Mouse (Mus musculus): ENCODE data around the gene Mrm3. TPM values are rescaled to one million over a fixed set of nuclear protein-coding genes. Genes with fewer than 3 reads are reported as not detected.

Gene Mrm3
- polyA plus RNA-seq, 1 experiment: 17.8 TPM

DNA sequence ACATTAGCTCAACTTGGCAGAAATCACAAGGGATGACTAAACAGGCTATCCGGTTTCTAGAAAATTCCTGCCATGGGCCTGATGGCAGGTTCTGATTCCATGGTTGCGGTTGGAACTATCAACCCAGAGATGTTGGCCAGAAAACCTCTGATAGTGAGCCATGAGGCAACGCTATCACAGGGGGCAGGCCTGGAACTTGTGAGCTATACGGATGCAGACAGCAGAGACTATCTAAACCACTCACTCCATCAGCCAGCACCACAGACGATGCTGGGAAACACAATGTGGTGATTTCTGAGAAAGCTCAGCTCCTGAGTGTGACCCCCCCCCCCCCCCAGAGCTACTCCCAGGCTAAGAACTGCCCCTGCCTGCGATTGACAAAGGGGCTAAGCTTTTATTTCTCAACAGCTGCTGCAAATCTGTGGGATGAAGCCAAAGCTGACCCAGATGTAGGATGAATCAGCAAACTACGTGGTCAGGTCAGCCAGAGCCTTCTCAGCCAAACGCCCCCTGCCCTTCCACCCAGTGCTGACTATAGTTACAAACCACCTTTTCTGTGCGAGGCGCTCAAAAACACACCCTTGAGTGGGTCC is 43.1 kb downstream of the Mrm3 start:
- Histone ChIP-seq H3ac (ENCODE audit: control insufficient read depth, insufficient read length) (no peak overlapping the region), H3K27me3 (ENCODE audit: control insufficient read depth, insufficient read depth, insufficient read length) (no peaks in the 10 kb centered on the region), H3K4me2 (ENCODE audit: low read depth) (peak overlapping the region; percentile 79), H3K4me3 (no peak overlapping the region), H3K79me2 (ENCODE audit: control insufficient read depth, insufficient read depth) (peaks cover 45% of the 10 kb centered on the region), H3K36me3 (ENCODE audit: control insufficient read depth, insufficient read depth) (no peaks in the 10 kb centered on the region)
- TF ChIP-seq TCF12 (IDR thresholded peaks at IDR 0.05; ENCODE audit: insufficient read depth, poor library complexity, severe bottlenecking) (peak; percentile 22), SRF (IDR thresholded peaks at IDR 0.05; ENCODE audit: control insufficient read depth, insufficient read length, low read depth) (no peak), MYOG (IDR thresholded peaks at IDR 0.05; ENCODE audit: control insufficient read depth in 1 of 3, insufficient read depth in 1 of 3, insufficient read length in 2 of 3, low read depth in 2 of 3) (peak in 1 of 3 experiments; percentile 1), MAX (IDR thresholded peaks at IDR 0.05; ENCODE audit: low read depth) (no peak), POLR2AphosphoS2 (IDR thresholded peaks at IDR 0.05; ENCODE audit: insufficient read length, low read depth) (no peak), POLR2A (IDR thresholded peaks at IDR 0.05; ENCODE audit: insufficient read length, low read depth) (no peak), USF1 (IDR thresholded peaks at IDR 0.05; ENCODE audit: low read depth) (no peak), REST (IDR thresholded peaks at IDR 0.05; ENCODE audit: insufficient read depth, insufficient read length) (no peak), TCF3 (IDR thresholded peaks at IDR 0.05; ENCODE audit: insufficient read length, low read depth) (no peak), E2F4 (IDR thresholded peaks at IDR 0.05; ENCODE audit: insufficient read depth) (no peak), MYOD1 (IDR thresholded peaks at IDR 0.05; ENCODE audit: control insufficient read depth in 1 of 3, insufficient read length in 2 of 3, low read depth in 2 of 3) (peak in 2 of 3 experiments; percentile 48 to 70), CEBPB (IDR thresholded peaks at IDR 0.05; ENCODE audit: insufficient read depth, poor library complexity, severe bottlenecking) (peak; percentile 78)

DNA sequence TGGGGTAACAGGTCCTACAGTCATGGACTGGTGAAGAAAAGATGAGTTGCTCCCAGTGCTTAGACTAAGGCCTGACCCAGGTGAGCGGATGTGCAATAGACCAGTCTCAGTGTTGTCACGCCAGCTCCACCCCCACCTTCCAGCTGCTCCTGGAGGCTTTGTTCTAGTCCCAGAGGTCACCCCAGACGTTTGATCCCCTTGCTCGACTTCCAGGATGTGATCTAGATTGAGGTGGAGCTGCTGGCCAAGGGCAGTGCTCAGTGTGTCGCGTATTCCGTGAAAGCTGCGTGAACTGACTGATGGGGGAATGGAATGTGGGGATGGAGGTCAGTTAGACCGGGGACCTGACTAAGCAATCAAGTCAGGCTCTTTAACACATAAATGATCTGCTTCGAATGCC is 43.8 kb downstream of the Mrm3 start:
- TF ChIP-seq CEBPB (IDR thresholded peaks at IDR 0.05; ENCODE audit: insufficient read depth, poor library complexity, severe bottlenecking) (no peak), SRF (IDR thresholded peaks at IDR 0.05; ENCODE audit: control insufficient read depth, insufficient read length, low read depth) (no peak), MYOD1 (IDR thresholded peaks at IDR 0.05; ENCODE audit: control insufficient read depth in 1 of 3, insufficient read length in 2 of 3, low read depth in 2 of 3) (peak in 1 of 3 experiments; percentile 32)
- Histone ChIP-seq H3K36me3 (ENCODE audit: control insufficient read depth, insufficient read depth) (no peaks in the 10 kb centered on the region), H3K4me3 (no peak overlapping the region), H3K4me2 (ENCODE audit: low read depth) (peak overlapping the region; percentile 79), H3K27me3 (ENCODE audit: control insufficient read depth, insufficient read depth, insufficient read length) (no peaks in the 10 kb centered on the region), H3ac (ENCODE audit: control insufficient read depth, insufficient read length) (no peak overlapping the region), H3K79me2 (ENCODE audit: control insufficient read depth, insufficient read depth) (peaks cover 52% of the 10 kb centered on the region)

DNA sequence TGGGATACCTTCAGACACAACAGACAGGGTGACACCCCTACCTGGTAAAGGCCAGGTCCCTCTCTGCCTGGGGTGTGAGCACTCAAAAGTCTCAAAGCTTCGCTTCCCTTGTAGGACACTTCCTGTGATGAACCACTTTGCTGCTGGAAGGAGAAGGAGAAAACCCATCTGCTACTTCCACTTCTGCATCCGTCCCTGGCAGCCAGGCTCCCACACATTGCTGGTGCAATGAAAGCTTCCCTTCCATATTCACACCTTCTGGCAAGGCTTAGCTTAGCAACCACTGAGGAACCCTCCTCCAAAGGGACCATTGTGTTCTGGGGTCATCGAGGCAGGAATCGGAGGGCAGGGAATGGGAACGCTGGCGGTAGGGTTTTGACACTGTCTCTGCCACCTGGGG is 45.1 kb downstream of the Mrm3 start:
- no peaks in the 10 kb centered on the region for H3K27me3 ChIP-seq (ENCODE audit: control insufficient read depth, insufficient read depth, insufficient read length)
- TF ChIP-seq MAX (IDR thresholded peaks at IDR 0.05; ENCODE audit: low read depth) (no peak), MYOG (IDR thresholded peaks at IDR 0.05; ENCODE audit: control insufficient read depth in 1 of 3, insufficient read depth in 1 of 3, insufficient read length in 2 of 3, low read depth in 2 of 3) (no peak), CEBPB (IDR thresholded peaks at IDR 0.05; ENCODE audit: insufficient read depth, poor library complexity, severe bottlenecking) (no peak), TCF12 (IDR thresholded peaks at IDR 0.05; ENCODE audit: insufficient read depth, poor library complexity, severe bottlenecking) (no peak), REST (IDR thresholded peaks at IDR 0.05; ENCODE audit: insufficient read depth, insufficient read length) (no peak), USF1 (IDR thresholded peaks at IDR 0.05; ENCODE audit: low read depth) (no peak), POLR2AphosphoS2 (IDR thresholded peaks at IDR 0.05; ENCODE audit: insufficient read length, low read depth) (no peak), TCF3 (IDR thresholded peaks at IDR 0.05; ENCODE audit: insufficient read length, low read depth) (no peak), POLR2A (IDR thresholded peaks at IDR 0.05; ENCODE audit: insufficient read length, low read depth) (no peak), SRF (IDR thresholded peaks at IDR 0.05; ENCODE audit: control insufficient read depth, insufficient read length, low read depth) (no peak), E2F4 (IDR thresholded peaks at IDR 0.05; ENCODE audit: insufficient read depth) (no peak), MYOD1 (IDR thresholded peaks at IDR 0.05; ENCODE audit: control insufficient read depth in 1 of 3, insufficient read length in 2 of 3, low read depth in 2 of 3) (no peak)
- no peaks in the 10 kb centered on the region for H3K36me3 ChIP-seq (ENCODE audit: control insufficient read depth, insufficient read depth)
- H3ac ChIP-seq (ENCODE audit: control insufficient read depth, insufficient read length): no peak overlapping the region
- no peak overlapping the region for H3K4me3 ChIP-seq
- H3K79me2 ChIP-seq (ENCODE audit: control insufficient read depth, insufficient read depth): peaks cover 52% of the 10 kb centered on the region
- H3K4me2 ChIP-seq (ENCODE audit: low read depth): no peak overlapping the region

DNA sequence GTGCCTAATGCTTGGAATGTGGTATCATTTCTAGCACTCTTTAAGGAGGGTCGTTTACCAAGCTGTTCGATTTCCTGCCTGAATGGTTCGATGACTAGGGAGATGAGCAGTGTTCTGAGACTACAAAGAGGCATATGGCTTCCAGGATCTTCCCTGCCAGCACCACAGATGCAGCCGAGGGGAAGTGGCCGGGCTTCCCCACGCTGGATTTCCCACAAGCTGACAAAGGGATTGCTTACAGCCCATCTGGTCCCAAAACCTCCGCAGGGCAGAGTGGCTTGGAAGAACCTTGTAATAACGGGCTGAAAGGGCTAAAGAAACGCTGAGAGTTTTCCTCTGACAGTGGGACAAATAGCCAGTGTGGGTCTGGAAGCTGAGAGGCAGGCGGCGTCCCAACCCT is 46.9 kb downstream of the Mrm3 start:
- TF ChIP-seq TCF3 (IDR thresholded peaks at IDR 0.05; ENCODE audit: insufficient read length, low read depth): no peak
- no peak for TF ChIP-seq MAX (IDR thresholded peaks at IDR 0.05; ENCODE audit: low read depth)
- no peak for TF ChIP-seq MYOG (IDR thresholded peaks at IDR 0.05; ENCODE audit: control insufficient read depth in 1 of 3, insufficient read depth in 1 of 3, insufficient read length in 2 of 3, low read depth in 2 of 3)
- no peak for TF ChIP-seq TCF12 (IDR thresholded peaks at IDR 0.05; ENCODE audit: insufficient read depth, poor library complexity, severe bottlenecking)
- TF ChIP-seq E2F4 (IDR thresholded peaks at IDR 0.05; ENCODE audit: insufficient read depth): no peak
- TF ChIP-seq POLR2AphosphoS2 (IDR thresholded peaks at IDR 0.05; ENCODE audit: insufficient read length, low read depth): no peak
- TF ChIP-seq SRF (IDR thresholded peaks at IDR 0.05; ENCODE audit: control insufficient read depth, insufficient read length, low read depth): no peak
- TF ChIP-seq MYOD1 (IDR thresholded peaks at IDR 0.05; ENCODE audit: control insufficient read depth in 1 of 3, insufficient read length in 2 of 3, low read depth in 2 of 3): no peak
- no peak for TF ChIP-seq USF1 (IDR thresholded peaks at IDR 0.05; ENCODE audit: low read depth)
- TF ChIP-seq POLR2A (IDR thresholded peaks at IDR 0.05; ENCODE audit: insufficient read length, low read depth): no peak
- Histone ChIP-seq H3K36me3 (ENCODE audit: control insufficient read depth, insufficient read depth) (no peaks in the 10 kb centered on the region), H3K4me3 (no peak overlapping the region), H3K79me2 (ENCODE audit: control insufficient read depth, insufficient read depth) (peaks cover 49% of the 10 kb centered on the region), H3K27me3 (ENCODE audit: control insufficient read depth, insufficient read depth, insufficient read length) (no peaks in the 10 kb centered on the region), H3ac (ENCODE audit: control insufficient read depth, insufficient read length) (no peak overlapping the region), H3K4me2 (ENCODE audit: low read depth) (no peak overlapping the region)

DNA sequence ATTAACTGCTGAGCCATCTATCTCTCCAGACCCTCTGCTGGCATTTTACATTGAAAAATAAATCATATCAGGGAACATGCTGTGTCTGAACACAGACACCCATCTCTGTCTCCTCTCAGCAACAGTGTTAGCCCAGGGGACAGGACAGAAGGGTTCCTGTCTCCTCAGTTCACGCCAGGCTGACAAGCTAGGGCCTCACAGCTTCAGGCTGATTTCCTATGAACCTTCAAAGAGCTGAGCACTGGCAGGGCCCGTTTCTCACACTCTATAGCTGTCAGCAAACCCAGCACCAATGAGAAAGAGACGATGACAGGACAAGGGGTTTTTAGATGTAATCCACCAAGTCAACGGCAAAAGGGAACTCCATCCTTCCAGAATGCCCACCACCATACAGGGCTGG is 48.4 kb downstream of the Mrm3 start:
- TF ChIP-seq MYOD1 (IDR thresholded peaks at IDR 0.05; ENCODE audit: control insufficient read depth in 1 of 3, insufficient read length in 2 of 3, low read depth in 2 of 3): no peak
- TF ChIP-seq REST (IDR thresholded peaks at IDR 0.05; ENCODE audit: insufficient read depth, insufficient read length): no peak
- TF ChIP-seq TCF12 (IDR thresholded peaks at IDR 0.05; ENCODE audit: insufficient read depth, poor library complexity, severe bottlenecking): no peak
- TF ChIP-seq MAX (IDR thresholded peaks at IDR 0.05; ENCODE audit: low read depth): no peak
- no peak for TF ChIP-seq TCF3 (IDR thresholded peaks at IDR 0.05; ENCODE audit: insufficient read length, low read depth)
- no peak for TF ChIP-seq SRF (IDR thresholded peaks at IDR 0.05; ENCODE audit: control insufficient read depth, insufficient read length, low read depth)
- no peak for TF ChIP-seq E2F4 (IDR thresholded peaks at IDR 0.05; ENCODE audit: insufficient read depth)
- no peak for TF ChIP-seq CEBPB (IDR thresholded peaks at IDR 0.05; ENCODE audit: insufficient read depth, poor library complexity, severe bottlenecking)
- TF ChIP-seq POLR2AphosphoS2 (IDR thresholded peaks at IDR 0.05; ENCODE audit: insufficient read length, low read depth): no peak
- TF ChIP-seq USF1 (IDR thresholded peaks at IDR 0.05; ENCODE audit: low read depth): no peak
- no peak for TF ChIP-seq POLR2A (IDR thresholded peaks at IDR 0.05; ENCODE audit: insufficient read length, low read depth)
- no peak for TF ChIP-seq MYOG (IDR thresholded peaks at IDR 0.05; ENCODE audit: control insufficient read depth in 1 of 3, insufficient read depth in 1 of 3, insufficient read length in 2 of 3, low read depth in 2 of 3)
- H3ac ChIP-seq (ENCODE audit: control insufficient read depth, insufficient read length): no peak overlapping the region
- H3K4me3 ChIP-seq: no peak overlapping the region
- no peak overlapping the region for H3K4me2 ChIP-seq (ENCODE audit: low read depth)
- no peaks in the 10 kb centered on the region for H3K27me3 ChIP-seq (ENCODE audit: control insufficient read depth, insufficient read depth, insufficient read length)
- H3K79me2 ChIP-seq (ENCODE audit: control insufficient read depth, insufficient read depth): peaks cover 57% of the 10 kb centered on the region
- H3K36me3 ChIP-seq (ENCODE audit: control insufficient read depth, insufficient read depth): no peaks in the 10 kb centered on the region
